Comparison of ENCODE assay signal across 10 mouse cellular contexts in genomic region chr12:86931919-86932574, GRCm38 (mm10). TPM values are rescaled to one million over a fixed set of nuclear protein-coding genes. Genes with fewer than 3 reads are reported as not detected.
DNase-seq lines count a peak whose midpoint lies in the region; ATAC-seq lines count a peak whose summit lies in the region.
"Had no signal": no experiment of that assay in that cellular context is flagged by ENCODE, and none has a peak within 500 bp of the region (broad histone marks: within the 10 kb centered on the region; RNA-seq: fewer than 3 reads in every experiment).

No protein-coding gene starts in this region.

- no peaks in the 10 kb centered on the region; the same call in 1 of the 2 replicates for H3K9me3 ChIP-seq in heart, embryonic 10.5 days
- no peaks in the 10 kb centered on the region for H3K9me3 ChIP-seq in lung, embryonic 16.5 days (ENCODE audit: control insufficient read depth, low read length)

- no peaks in the 10 kb centered on the region for H3K27me3 ChIP-seq in heart, embryonic 10.5 days (ENCODE audit: insufficient read depth, poor library complexity, severe bottlenecking)
- H3K27me3 ChIP-seq in lung, embryonic 16.5 days (ENCODE audit: control insufficient read depth, insufficient read depth, low read depth, low read length), result no peaks in the 10 kb centered on the region
- H3K27me3 ChIP-seq: embryonic facial prominence, embryonic 12.5 days; limb, embryonic 12.5 days had no signal

- no peak overlapping the region for H3K4me3 ChIP-seq in heart, embryonic 10.5 days
- H3K4me3 ChIP-seq in lung, embryonic 16.5 days (ENCODE audit: low read length), result no peak overlapping the region
- H3K4me3 ChIP-seq: embryonic facial prominence, embryonic 12.5 days; limb, embryonic 12.5 days had no signal

- H3K4me2 ChIP-seq in lung, embryonic 16.5 days (ENCODE audit: low read depth, low read length), result 0 out of 2 replicates have a peak overlapping the region, but pooled peaks have one; percentile 7
- H3K4me2 ChIP-seq: embryonic facial prominence, embryonic 12.5 days; limb, embryonic 12.5 days had no signal

- no peaks in the 10 kb centered on the region for H3K36me3 ChIP-seq in heart, embryonic 10.5 days
- H3K36me3 ChIP-seq in lung, embryonic 16.5 days (ENCODE audit: control insufficient read depth, insufficient read depth, low read length), result no peaks in the 10 kb centered on the region
- H3K36me3 ChIP-seq: embryonic facial prominence, embryonic 12.5 days; limb, embryonic 12.5 days had no signal

- H3K4me1 ChIP-seq in heart, embryonic 10.5 days, result peaks cover 10% of the 10 kb centered on the region
- H3K4me1 ChIP-seq in lung, embryonic 16.5 days (replicated peaks; ENCODE audit: control insufficient read depth, insufficient read depth, low read length), result peaks cover 11% of the 10 kb centered on the region
- H3K4me1 ChIP-seq: limb, embryonic 12.5 days had no signal

- H3K27ac ChIP-seq in heart, embryonic 10.5 days, result no peak overlapping the region
- no peak overlapping the region for H3K27ac ChIP-seq in lung, embryonic 16.5 days (ENCODE audit: low read length)
- H3K27ac ChIP-seq: embryonic facial prominence, embryonic 12.5 days; limb, embryonic 12.5 days had no signal

- WGBS in heart, embryonic 10.5 days, result 21% methylated on average over 7 of the region's 7 CpGs
- 13% methylated on average over 7 of the region's 7 CpGs for WGBS in lung, embryonic 16.5 days

- ATAC-seq in lung, embryonic 16.5 days (ENCODE audit: low read depth), result peak; percentile 67

- peak; percentile 92 to 97 for DNase-seq in heart, adult 18-20 months
- DNase-seq in heart, embryonic 10.5 days (ENCODE audit: low spot score), result no peak
- DNase-seq in Muller cell, postnatal 12 days (ENCODE audit: inconsistent ontology term), result peak; percentile 94
- peak; percentile 95 for DNase-seq in gastrocnemius, postnatal 25 days
- DNase-seq in layer of hippocampus, adult 9-10 months (ENCODE audit: low spot score), result no peak
- DNase-seq in spleen, postnatal 36 days (ENCODE audit: low spot score in 2 of 2), result no peak
- DNase-seq in thymus, postnatal 10 days (ENCODE audit: low spot score in 2 of 2), result no peak

- no peak overlapping the region for H3K9ac ChIP-seq in lung, embryonic 16.5 days (ENCODE audit: low read length)
- H3K9ac ChIP-seq: embryonic facial prominence, embryonic 12.5 days; limb, embryonic 12.5 days had no signal

RNA-seq across cellular contexts. Expression of gene Cipc, which starts 14.8 kb away (rescaled TPM):
- total RNA-seq in heart, adult 18-20 months (2021), result 10 to 100 TPM; 37.1 to 40.8 TPM
- 26.7 and 33.8 TPM in 2 replicates for polyA plus RNA-seq in heart, embryonic 10.5 days (2016; fragmentation: Nextera tagmentation; extraction: Ambion mirVana)
- 10 to 100 TPM; 22.7 to 32.3 TPM for total RNA-seq in gastrocnemius, postnatal 25 days (2021)
- 18.9 and 20.2 TPM in 2 replicates for polyA plus RNA-seq in lung, embryonic 16.5 days (2015; fragmentation: Nextera tagmentation; extraction: Ambion mirVana)

RNA-seq across cellular contexts. Expression of gene Irf2bpl, which starts 47.4 kb away (rescaled TPM):
- total RNA-seq in heart, adult 18-20 months (2021), result 10 to 100 TPM; 30.0 to 30.5 TPM
- polyA plus RNA-seq in heart, embryonic 10.5 days (2016; fragmentation: Nextera tagmentation; extraction: Ambion mirVana), result 28.7 and 35.3 TPM in 2 replicates
- total RNA-seq in gastrocnemius, postnatal 25 days (2021), result 10 to 100 TPM; 22.0 to 24.0 TPM
- 28.8 and 34.2 TPM in 2 replicates for polyA plus RNA-seq in lung, embryonic 16.5 days (2015; fragmentation: Nextera tagmentation; extraction: Ambion mirVana)

RNA-seq across cellular contexts. Expression of gene Zdhhc22, which starts 58.2 kb away (rescaled TPM):
- not detected for total RNA-seq in heart, adult 18-20 months (2021)
- polyA plus RNA-seq in heart, embryonic 10.5 days (2016; fragmentation: Nextera tagmentation; extraction: Ambion mirVana), result not detected in 2 replicates
- total RNA-seq in gastrocnemius, postnatal 25 days (2021), result not detected
- 0.14 and 0.15 TPM in 2 replicates for polyA plus RNA-seq in lung, embryonic 16.5 days (2015; fragmentation: Nextera tagmentation; extraction: Ambion mirVana)

Comparison
In these comparisons a context has a peak if more than half of its experiments do, and no peak if none do; other contexts are left out.
1. DNase-seq: peak in heart, adult 18-20 months (2 of 2), Muller cell, postnatal 12 days (single experiment) and gastrocnemius, postnatal 25 days (single experiment); none in heart, embryonic 10.5 days (single experiment), layer of hippocampus, adult 9-10 months (single experiment), spleen, postnatal 36 days (0 of 2) and thymus, postnatal 10 days (0 of 2).